Mouse (Mus musculus) thymus, postnatal 36 days (tissue): ENCODE measurements around the gene Ppp2r5a.
"Not testable (repeated sequence)": the region's sequence is repeated elsewhere in the genome, so short reads cannot be mapped to it uniquely, and the experiment has no call there.

Source experiments
- DNase-seq, 2 experiments: peaks; one replicate each; pipeline ENCODE4 v3.0.0; 2022; ENCODE audit warnings: mixed read lengths in 2 of 2

Ppp2r5a gene

GRCm38 (mm10) chr1:191403074-191403473 is at the start of gene Ppp2r5a:
Gene Ppp2r5a, minus strand, starts transcription at chr1:191403272.
- DNase-seq: no peak

- DNase-seq: no peak
These were observed 47.5 kb upstream of the Ppp2r5a start for GRCm38 (mm10) chr1:191450614-191451013.

GRCm38 (mm10) chr1:191449537-191449936 is 46.5 kb upstream of the Ppp2r5a start:
- DNase-seq: no peak

GRCm38 (mm10) chr1:191447391-191448016 is 44.4 kb upstream of the Ppp2r5a start:
- no peak for DNase-seq

GRCm38 (mm10) chr1:191446307-191446706 is 43.2 kb upstream of the Ppp2r5a start:
- DNase-seq: peak; percentile 30 to 45

- peak; percentile 72 to 80 for DNase-seq
These were observed 42.8 kb upstream of the Ppp2r5a start for GRCm38 (mm10) chr1:191445831-191446258.

GRCm38 (mm10) chr1:191445401-191445800 is 42.3 kb upstream of the Ppp2r5a start:
- peak in 1 of 2 experiments; percentile 31 for DNase-seq

- no peak for DNase-seq
These were observed 41.4 kb upstream of the Ppp2r5a start for GRCm38 (mm10) chr1:191444467-191444866.

GRCm38 (mm10) chr1:191439011-191439410 is 35.9 kb upstream of the Ppp2r5a start:
- no peak for DNase-seq

- DNase-seq: no peak
These were observed 35.5 kb upstream of the Ppp2r5a start for GRCm38 (mm10) chr1:191438546-191438945.

GRCm38 (mm10) chr1:191436647-191437046 is 33.6 kb upstream of the Ppp2r5a start:
- DNase-seq: no peak

- no peak for DNase-seq
These were observed 32.3 kb upstream of the Ppp2r5a start for GRCm38 (mm10) chr1:191435359-191435758.

GRCm38 (mm10) chr1:191432531-191432930 is 29.5 kb upstream of the Ppp2r5a start:
- no peak for DNase-seq

GRCm38 (mm10) chr1:191432023-191432422 is 29.0 kb upstream of the Ppp2r5a start:
- DNase-seq: no peak

GRCm38 (mm10) chr1:191430121-191430520 is 27.0 kb upstream of the Ppp2r5a start:
- no peak for DNase-seq

GRCm38 (mm10) chr1:191425884-191426283 is 22.8 kb upstream of the Ppp2r5a start:
- DNase-seq: no peak

GRCm38 (mm10) chr1:191423201-191423600 is 20.1 kb upstream of the Ppp2r5a start:
- no peak for DNase-seq

- DNase-seq: not testable (repeated sequence)
These were observed 19.6 kb upstream of the Ppp2r5a start for GRCm38 (mm10) chr1:191422714-191423113.

GRCm38 (mm10) chr1:191422164-191422563 is 19.1 kb upstream of the Ppp2r5a start:
- DNase-seq: peak in 1 of 2 experiments; percentile 26

GRCm38 (mm10) chr1:191421426-191421999 is 18.4 kb upstream of the Ppp2r5a start:
- no peak for DNase-seq

- DNase-seq: peak; percentile 78 to 81
These were observed 17.9 kb upstream of the Ppp2r5a start for GRCm38 (mm10) chr1:191420930-191421404.

- no peak for DNase-seq
These were observed 17.1 kb upstream of the Ppp2r5a start for GRCm38 (mm10) chr1:191419991-191420751.

- DNase-seq: peak in 1 of 2 experiments; percentile 30
These were observed 16.3 kb upstream of the Ppp2r5a start for GRCm38 (mm10) chr1:191419421-191419820.

- DNase-seq: no peak
These were observed 15.9 kb upstream of the Ppp2r5a start for GRCm38 (mm10) chr1:191418936-191419335.
